Mouse (Mus musculus) spleen, adult 2 months (tissue): ENCODE measurements at regions not wholly inside any gene's neighbourhood (a gene's known extent, or its start where the extent isn't known, plus 50 kb on each side); places are given as distances from the start of the nearest gene placed in this dataset.

ENCODE experiments used
- CTCF ChIP-seq: fragments of 200-500 bp; IDR thresholded peaks from 2 replicates; pipeline ENCODE4 v1.5.1; 2011; ENCODE audit warnings: mild to moderate bottlenecking, inconsistent platforms; ENCODE audit not compliant: insufficient read depth, insufficient read length, insufficient replicate concordance; ENCODE audit errors: extremely low read depth
- POLR2A ChIP-seq: fragments of 200-500 bp; IDR thresholded peaks from 2 replicates; pipeline ENCODE4 v1.6.1; 2011; ENCODE audit warnings: low read depth, low read length, inconsistent platforms

- TF ChIP-seq POLR2A (no peak), CTCF (no peak)
These were observed 2678.7 kb upstream of the Gm7489 start for GRCm38 (mm10) chr15:51206050-51206449.
